Mouse (Mus musculus) gastrocnemius, postnatal 14 days (tissue): ENCODE results near the gene Colca2. TPM values are rescaled to one million over a fixed set of nuclear protein-coding genes. Genes with fewer than 3 reads are reported as not detected.

ENCODE experiments used
- DNase-seq: peaks from one replicate; pipeline ENCODE4 v3.0.0; 2021; ENCODE audit warnings: mixed read lengths
- intact Hi-C: fragments of 180-260 bp; cut with DNase I; formaldehyde crosslinking; loops from one replicate; pipeline ENCODE4 v1.15.1; 2025; ENCODE audit warnings: low total_unique reads
- total RNA-seq, 2 experiments: library from RNA; stranded (reverse); gene quantifications; 2 replicates each; pipeline ENCODE4 v1.2.3; 2021

The Colca2 gene
- total RNA-seq, 2 experiments from 2014 or later, result 0.47 to 0.59 TPM

DNA sequence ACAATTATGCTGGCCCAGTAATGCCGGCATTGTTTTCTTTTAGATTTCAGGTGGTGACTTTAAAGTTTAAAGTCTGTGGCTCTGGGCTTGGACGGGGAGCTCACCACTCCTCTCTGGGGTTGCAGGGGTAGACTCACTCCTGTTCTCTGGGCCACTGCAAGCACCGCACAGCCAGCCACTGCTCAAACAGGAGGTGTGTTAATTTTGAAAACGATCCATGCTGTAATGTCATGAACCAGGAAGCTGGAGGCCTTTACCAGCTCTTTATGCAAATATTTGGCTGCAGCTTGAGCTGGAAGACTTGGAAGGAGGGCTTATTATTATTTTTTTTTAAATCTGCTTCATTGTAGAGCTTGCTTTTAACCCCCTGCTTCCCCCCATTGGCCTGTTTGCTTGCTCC is 3.7 kb downstream of the Colca2 start:
- no peak for DNase-seq
- intact Hi-C loops, result no loop called here

- no peak for DNase-seq
- intact Hi-C loops, result no loop called here
Observed at GRCm38 (mm10) chr9:51273581-51274154, 4.7 kb downstream of the Colca2 start.

GRCm38 (mm10) chr9:51272102-51272501 is 6.3 kb downstream of the Colca2 start:
- no peak for DNase-seq
- intact Hi-C loops, result no loop called here

DNA sequence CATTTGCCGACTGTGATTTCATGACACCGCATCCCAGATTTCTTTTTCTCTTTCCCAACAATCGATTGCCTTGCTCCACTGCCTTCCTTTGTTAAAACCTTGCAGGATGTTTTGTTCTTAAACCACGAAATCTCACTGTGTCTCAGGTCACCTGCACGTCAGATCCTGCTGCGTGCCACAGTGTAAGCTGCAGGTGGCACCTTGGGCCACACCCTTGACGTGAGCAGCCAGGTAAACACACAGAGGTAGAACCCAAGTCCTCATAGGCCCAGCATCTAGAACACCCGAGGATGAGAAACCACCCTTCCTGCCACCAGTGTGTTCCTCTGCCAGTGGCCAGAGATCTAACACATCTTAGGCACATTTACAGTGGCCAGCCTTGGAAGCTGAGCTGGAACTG is 7.3 kb downstream of the Colca2 start:
- intact Hi-C loops, result no loop called here
- DNase-seq, result no peak

- intact Hi-C loops, result no loop called here
- DNase-seq, result no peak
Observed at GRCm38 (mm10) chr9:51268852-51269251, 9.5 kb downstream of the Colca2 start.

DNA sequence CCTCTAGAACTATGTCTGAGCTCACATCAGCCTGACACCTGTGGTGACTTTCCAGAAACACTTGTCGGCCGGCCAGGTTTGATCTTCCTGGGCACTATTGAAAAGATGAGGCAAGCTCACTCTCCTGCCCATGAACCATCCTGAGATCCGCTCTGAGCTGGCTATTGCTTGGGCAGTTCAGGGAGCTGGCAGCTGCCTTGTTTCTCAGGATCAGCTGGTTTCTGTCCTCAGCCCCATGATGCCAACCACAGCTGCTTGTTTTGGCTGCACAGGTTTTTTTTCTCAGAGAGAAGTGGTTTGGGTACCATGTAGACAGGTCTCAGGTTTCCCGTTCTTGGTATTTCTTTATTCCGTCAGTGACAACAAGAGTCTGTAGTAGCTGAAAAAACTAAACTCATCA is 19.9 kb downstream of the Colca2 start:
- no peak for DNase-seq
- intact Hi-C loops, result no loop called here

DNA sequence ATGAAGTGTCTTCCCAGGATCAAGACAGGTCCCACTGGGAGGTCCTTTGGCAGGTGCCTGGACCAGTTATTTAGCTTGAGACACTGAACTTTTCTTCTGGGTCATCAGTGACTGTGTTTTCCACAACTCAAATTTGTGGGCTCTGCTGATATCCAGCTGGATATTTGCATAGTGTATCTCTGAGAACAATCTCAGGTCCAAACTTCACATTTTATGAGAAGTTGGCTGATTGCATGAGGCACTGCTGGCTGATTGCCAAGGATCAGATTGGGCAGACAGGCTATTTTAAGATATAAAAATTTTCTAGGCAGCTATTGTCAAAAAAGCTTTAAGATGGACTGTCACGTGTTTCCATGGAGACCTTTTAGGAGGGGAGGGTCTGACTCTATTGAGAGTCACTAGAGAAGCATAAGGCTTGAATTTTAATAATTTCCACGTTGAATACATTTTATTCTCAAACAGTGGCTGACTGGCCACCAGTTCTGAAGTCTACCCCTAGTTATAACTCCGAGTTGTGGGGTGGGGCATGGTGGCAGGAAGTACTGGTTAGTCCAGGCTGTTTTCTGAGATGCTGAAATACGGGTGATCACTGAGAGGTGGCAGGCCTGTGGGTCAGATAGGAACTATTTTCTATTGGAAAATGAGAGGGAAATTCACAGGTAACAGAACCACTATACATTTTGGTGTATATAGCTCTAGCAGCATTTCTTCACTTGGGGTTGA is 21.4 kb downstream of the Colca2 start:
- intact Hi-C loops, result no loop called here
- DNase-seq, result no peak

DNA sequence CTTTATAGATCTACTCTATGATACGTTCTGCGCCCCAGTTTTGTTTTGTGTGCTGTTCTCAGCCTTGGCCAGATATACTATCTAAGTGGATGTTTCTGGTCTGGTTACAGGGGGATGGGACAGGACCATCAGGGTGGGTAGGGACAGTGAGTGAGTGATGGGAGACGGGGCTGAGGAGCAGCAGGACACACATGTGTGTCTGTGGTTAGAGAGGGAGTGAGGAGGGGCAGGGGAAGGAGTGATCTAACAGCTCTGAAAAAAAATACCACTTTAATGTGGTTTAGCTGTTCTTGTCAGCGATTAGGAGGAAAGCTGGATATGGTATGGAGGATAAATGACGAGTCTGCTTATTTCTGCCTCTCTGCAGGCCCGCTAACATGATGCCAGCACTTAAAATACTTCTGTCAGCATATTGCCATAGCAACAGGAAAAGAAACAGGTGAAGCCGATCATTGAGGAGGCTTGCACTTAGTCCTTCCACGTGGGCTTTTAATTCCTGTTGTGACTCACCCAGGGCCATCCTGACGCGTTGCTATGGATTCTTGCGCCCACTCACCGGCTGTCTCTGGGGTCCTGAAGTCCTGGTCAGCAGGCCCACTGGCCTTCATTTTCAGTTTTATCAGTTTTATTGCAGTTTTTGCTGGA is 39.5 kb downstream of the Colca2 start:
- DNase-seq, result no peak
- intact Hi-C loops, result no loop called here

- intact Hi-C loops, result no loop called here
- DNase-seq, result no peak
Observed at GRCm38 (mm10) chr9:51232163-51232562, 46.2 kb downstream of the Colca2 start.

DNA sequence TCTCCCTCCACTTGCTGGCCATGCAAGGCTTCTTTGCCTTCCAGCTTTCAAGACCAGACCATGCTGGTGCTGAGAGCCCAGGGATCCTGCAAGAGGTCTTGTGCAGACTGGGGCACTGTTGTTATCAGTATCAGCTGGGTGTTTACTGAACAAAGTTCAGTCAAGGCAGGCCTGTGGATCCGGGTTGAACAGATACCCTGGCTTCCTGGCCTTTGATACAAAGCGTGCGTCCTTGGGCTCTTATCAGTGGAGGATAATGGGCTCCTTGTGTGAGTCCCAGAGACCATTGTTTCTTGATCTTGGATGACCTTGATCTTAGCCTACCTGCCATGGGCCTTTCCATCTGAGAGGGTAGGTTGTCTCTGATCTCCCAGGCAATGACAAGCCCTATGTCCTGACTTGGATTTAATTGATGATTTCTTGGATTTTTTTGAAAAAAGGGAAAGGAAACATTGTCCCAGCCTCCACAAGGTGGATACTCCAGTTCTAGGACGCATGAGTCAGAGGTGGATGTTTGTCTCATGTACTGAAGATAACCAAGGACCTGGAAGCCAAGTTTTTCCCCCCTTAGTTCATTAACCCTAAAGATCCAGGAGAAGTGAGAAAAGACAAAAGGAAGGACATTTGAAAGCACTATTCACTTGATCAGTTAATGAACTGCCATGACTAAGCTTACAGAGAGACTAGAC is 47.5 kb downstream of the Colca2 start:
- intact Hi-C loops, result no loop called here
- DNase-seq, result no peak

- no peak for DNase-seq
- intact Hi-C loops, result no loop called here
Observed at GRCm38 (mm10) chr9:51225636-51226166, 52.7 kb downstream of the Colca2 start.

Other genes starting within 250 kb of the Colca2 start
- not detected for gene Btg4, start 217.7 kb downstream of the Colca2 start, total RNA-seq
- 1 to 10 TPM; 2.3 to 3.5 TPM for gene Layn, start 201.5 kb downstream of the Colca2 start, total RNA-seq
- not detected for gene 4833427G06Rik, start 176.5 kb downstream of the Colca2 start, total RNA-seq
- gene Gm32742, start 113.1 kb downstream of the Colca2 start, total RNA-seq, result not detected
- under 1 TPM; 0.11 to 0.16 TPM for gene Pou2af1, start 64.9 kb downstream of the Colca2 start, total RNA-seq
- gene 1810046K07Rik, start 50.3 kb upstream of the Colca2 start, total RNA-seq, result not detected